Mouse (Mus musculus) monocyte, adult 5-6 weeks (primary cell): ENCODE measurements around the gene Tpm4. TPM values are rescaled to one million over a fixed set of nuclear protein-coding genes. Genes with fewer than 3 reads are reported as not detected.

ENCODE experiments used
- ATAC-seq: fragments of 153-309, 156-312 bp; replicated peaks from 2 replicates; pipeline ENCODE4 v1.8.0; 2017; ENCODE audit warnings: mild to moderate bottlenecking; ENCODE audit not compliant: low TSS enrichment, insufficient number of reproducible peaks, severe bottlenecking, poor library complexity, low FRiP score
- total RNA-seq: library from RNA; stranded (forward); fragments of 200-1000, 200-491, 200-594 nt; gene quantifications from 3 replicates; pipeline ENCODE4 v1.2.3, GENCODE M21; 2017

The Tpm4 gene
- total RNA-seq, 1 experiment from 2014 or later, result 973 TPM

DNA sequence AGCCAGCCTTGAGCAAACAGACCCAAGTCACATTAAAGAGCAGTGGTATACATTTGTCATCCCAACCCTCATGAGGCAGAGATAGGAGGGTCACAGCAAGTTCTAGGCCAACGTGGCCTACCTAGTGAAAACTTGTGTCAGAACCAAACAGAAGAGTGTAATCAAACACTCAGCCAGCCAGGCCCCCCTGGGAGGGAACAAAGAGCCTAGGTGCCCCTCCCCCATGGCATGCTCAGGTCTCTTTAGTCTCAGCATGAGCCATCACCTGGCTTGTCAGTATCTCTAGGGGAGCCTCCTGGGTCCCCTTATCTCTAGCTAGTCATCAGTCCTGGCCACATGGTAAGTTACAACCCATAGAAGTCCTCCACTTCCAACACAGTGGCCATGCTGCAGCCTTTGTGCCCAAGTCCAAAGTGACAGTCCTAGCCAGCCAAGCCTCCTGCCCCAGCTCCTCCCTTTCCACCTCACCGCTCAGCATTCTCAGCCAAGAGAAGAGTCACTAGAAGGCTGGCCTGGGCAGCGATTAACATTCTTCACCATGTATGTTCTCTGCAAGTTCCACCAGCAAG is 35.0 kb downstream of the Tpm4 start:
- no peak for ATAC-seq

GRCm38 (mm10) chr8:72177346-72177925 is 42.7 kb downstream of the Tpm4 start:
- peak; percentile 76 for ATAC-seq

- ATAC-seq, result peak; percentile 73
Observed at GRCm38 (mm10) chr8:72183554-72184202, 48.9 kb downstream of the Tpm4 start.

DNA sequence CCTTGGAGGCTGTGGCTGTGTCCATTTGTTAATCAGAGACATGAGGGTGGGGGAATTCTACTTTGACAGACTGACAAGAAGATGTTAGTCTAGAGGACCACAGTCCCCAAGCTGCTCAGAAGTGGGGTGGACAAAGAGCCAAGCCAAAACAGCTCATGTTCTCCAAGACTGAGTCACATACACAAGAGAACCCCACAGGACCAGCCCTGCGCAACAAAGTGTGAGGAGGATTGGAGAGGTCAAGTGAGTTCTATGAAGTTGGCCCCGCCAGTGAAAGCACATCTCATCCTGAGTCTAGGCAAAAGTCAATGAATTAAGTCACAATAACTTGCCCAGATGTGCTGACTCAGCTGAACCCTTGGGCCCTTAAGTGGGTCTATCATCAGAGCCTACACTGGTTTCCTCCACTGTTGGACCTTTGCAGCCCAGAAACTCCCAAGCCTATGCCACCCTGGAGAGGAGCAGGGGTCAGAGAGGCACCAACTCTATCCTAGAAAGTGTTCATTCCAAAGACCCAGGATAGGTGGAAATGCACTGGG is 53.1 kb downstream of the Tpm4 start:
- ATAC-seq, result no peak

DNA sequence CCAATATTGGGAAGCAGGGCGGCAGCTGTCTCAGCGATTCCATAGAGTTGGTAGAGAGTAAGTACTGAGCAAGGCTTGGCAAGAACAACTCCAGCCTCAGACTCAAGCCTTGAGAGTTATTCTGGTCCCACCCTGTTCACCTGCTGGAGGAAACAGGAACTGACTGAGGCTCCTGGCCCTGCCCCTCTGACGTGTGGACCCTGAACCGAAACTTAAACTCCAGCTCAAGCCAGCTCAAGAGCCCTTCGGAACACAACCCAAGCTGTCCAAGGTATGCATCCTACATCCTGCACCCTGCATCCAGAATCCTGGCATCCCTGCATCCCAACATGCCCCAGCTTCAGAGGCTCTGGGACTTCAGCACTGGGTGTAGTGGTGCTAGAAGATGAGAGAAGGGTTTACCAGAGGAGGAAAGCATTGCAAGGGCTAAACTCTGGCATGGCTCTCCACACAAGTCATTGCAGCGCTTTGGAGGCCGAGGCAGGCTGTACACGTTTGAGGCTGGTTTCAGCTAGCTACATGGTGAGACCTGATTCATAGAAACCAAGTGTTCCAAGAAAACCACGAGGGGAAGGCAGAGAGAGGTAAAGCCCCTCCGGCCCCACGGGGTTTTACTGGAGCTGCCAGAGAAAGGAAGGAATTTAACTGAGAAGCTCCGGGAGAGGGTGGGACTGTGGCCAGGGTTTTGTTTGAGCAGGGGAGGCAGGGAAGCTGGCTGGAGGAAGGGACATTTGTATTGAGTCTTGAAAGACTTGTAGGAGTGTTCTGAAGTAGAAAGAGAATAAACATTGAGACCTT is 54.8 kb downstream of the Tpm4 start, which contains the start of gene Hsh2d:
Gene Hsh2d (plus strand): TSS at position 222 of the 798 bp plus-strand sequence.
- ATAC-seq, result peak; percentile 91

DNA sequence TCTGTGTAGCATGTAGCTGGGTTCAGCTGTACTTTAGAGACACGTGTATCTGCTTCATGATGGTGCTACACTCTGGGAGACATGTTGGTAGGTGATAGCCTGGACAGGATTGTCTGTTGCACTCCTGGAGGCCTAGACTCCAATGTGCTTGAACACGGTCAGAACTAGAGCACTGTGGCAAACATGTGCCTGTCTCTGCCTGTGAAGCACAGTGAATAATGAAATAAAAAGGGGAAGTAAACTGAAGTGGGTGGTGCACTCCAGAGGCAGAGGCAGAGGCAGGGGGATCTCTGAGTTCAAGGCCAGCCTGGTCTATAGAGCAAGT is 55.4 kb downstream of the Tpm4 start:
- ATAC-seq, result peak; percentile 57

DNA sequence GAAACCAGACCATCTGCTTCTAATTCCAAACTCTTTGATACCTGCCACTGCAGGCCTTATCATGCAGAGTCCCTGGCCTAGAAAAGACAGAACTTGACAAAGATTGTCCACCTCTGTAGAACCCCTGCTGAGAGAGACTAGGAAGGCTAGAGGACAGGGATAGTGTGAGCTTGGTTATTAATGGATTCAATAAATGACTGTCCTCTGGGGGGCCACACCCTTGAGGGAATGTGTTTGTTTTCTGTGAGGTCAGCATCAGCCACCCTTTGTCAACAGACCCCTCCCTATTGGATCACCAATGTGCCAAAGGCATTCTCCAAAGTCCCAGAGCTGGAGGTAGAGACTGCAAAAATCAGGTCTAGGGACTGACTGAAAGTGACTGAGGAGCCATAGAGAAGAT is 57.3 kb downstream of the Tpm4 start:
- no peak for ATAC-seq

DNA sequence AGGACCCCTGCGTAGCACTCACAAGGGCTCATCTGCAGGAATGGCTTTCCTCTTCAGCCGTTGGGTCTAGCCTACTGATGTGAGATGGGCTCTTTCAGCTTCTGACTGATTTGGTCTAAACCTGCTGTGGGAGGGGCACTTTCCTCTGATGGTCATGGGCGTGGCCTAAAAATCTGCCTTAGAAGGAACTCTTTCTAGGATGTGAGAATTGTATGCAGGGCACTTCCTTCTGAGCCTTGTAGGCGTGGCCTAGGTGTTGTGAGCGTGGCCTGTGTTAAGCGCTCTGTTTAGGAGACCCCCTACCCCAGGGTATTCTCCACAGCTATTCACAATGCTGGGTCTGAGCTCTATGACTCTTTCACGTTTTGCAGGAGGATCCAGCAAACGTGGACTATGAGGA is 63.2 kb downstream of the Tpm4 start:
- peak; percentile 92 for ATAC-seq

Other genes starting within 250 kb of the Tpm4 start
- 4.1 to 7.5 TPM (median 7.5 TPM) in 3 replicates for gene Zfp882, start 226.4 kb upstream of the Tpm4 start, total RNA-seq
- 17.3 to 28.3 TPM (median 20.4 TPM) in 3 replicates for gene Zfp617, start 226.3 kb upstream of the Tpm4 start, total RNA-seq
- 14.6 to 36.2 TPM (median 26.4 TPM) in 3 replicates for gene Zfp961, start 183.9 kb upstream of the Tpm4 start, total RNA-seq
- gene Cyp4f18, start 125.3 kb upstream of the Tpm4 start, total RNA-seq, result 153 to 273 TPM (median 260 TPM) in 3 replicates
- not detected in 3 replicates for gene Olfr372, start 93.8 kb upstream of the Tpm4 start, total RNA-seq
- gene Olfr373, start 51.8 kb upstream of the Tpm4 start, total RNA-seq, result not detected in 3 replicates
- 0.21 to 0.49 TPM in 2 of 3 replicates, not detected in the other for gene Olfr374, start 27.9 kb upstream of the Tpm4 start, total RNA-seq
- 640 to 819 TPM (median 739 TPM) in 3 replicates for gene Rab8a, start 26.2 kb downstream of the Tpm4 start, total RNA-seq
- gene Hsh2d, start 54.7 kb downstream of the Tpm4 start, total RNA-seq, result 1.2 to 5.8 TPM (median 4.8 TPM) in 3 replicates
- gene Cib3, start 77.9 kb downstream of the Tpm4 start, total RNA-seq, result 0.86 to 6.9 TPM (median 1.1 TPM) in 3 replicates
- gene Gm11034, start 78.7 kb downstream of the Tpm4 start, total RNA-seq, result not detected in 3 replicates
- gene Fam32a, start 84.8 kb downstream of the Tpm4 start, total RNA-seq, result 105 to 143 TPM (median 135 TPM) in 3 replicates
- 59.3 to 86.9 TPM (median 76.3 TPM) in 3 replicates for gene Ap1m1, start 105.0 kb downstream of the Tpm4 start, total RNA-seq
- 1.5 to 3.3 TPM (median 3.1 TPM) in 3 replicates for gene Gm10282, start 170.3 kb downstream of the Tpm4 start, total RNA-seq
- 183 to 225 TPM (median 194 TPM) in 3 replicates for gene Klf2, start 184.1 kb downstream of the Tpm4 start, total RNA-seq